Mouse (Mus musculus): ENCODE data around the gene Caml.

- TF ChIP-seq POLR2A (IDR thresholded peaks at IDR 0.05; ENCODE audit: extremely low read depth, insufficient read depth, low read length) (no peak), CTCF (IDR thresholded peaks at IDR 0.05; ENCODE audit: extremely low read depth, insufficient read depth, low read length) (no peak)
Observed at GRCm38 (mm10) chr13:55677364-55677763, 54.6 kb downstream of the Caml start.
